Mouse (Mus musculus): ENCODE results near the gene Ap5z1. TPM values are rescaled to one million over a fixed set of nuclear protein-coding genes. Genes with fewer than 3 reads are reported as not detected.

The Ap5z1 gene
- 6.4 and 8.8 TPM in 2 replicates for polyA plus RNA-seq (2015; fragmentation: Nextera tagmentation; extraction: Ambion mirVana)

DNA sequence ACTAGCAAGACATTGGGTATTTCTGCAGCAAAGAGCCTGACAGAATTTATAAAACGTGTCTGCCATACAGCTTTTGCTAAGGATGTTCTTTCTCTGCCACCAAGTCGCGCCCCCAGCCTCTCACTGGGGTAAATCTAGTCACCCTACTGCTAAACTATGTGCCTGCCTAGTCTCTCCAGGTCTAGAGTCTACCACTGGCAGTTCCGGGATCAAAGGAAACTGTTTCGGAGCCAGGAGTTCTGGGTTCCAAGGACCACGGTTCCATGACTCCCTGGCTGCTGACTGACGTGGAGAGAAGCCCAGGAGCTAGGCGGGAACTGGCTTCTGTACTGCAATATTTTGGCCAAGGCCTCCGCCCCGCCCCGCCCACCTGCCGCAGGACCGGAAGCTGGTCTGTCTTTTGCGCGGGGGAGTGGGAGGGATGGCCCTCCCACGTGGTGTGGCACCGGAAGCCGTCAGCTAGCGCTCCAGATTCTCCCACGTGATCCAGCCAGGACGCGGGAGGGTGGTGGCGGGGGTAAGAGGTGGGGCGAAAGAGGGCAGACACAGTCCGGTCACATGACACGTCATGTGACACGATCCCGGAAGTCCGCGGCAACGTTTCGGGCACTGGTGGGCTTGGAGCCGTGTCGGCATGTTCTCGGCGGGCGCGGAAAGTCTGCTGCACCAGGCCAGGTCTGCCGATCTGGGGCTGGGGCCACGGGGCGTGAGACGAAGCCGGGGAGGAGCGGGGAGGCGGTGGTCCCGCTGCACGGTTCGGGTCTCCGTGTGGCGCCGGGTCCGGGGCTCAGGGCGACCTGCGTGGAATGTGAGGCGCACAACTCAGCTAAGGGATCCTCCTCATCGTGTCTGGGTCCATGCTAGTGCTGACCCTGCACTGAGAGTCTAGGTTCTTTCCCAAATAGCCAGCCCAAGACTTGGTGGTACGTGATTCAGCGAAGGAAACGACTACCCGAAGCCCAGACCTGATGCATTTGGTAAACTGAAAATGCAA is at the start of gene Ap5z1:
Gene Ap5z1 (plus strand): TSS at position 484 of the 994 bp plus-strand sequence.
- Histone ChIP-seq H3K9ac (ENCODE audit: low read depth, low read length) (peak within 1 kb of the TSS; percentile 82), H3K36me3 (ENCODE audit: insufficient read depth, low read length) (peaks cover 24% of the 10 kb centered on the region; the same call in 1 of the 2 replicates), H3K9me3 (replicated peaks; ENCODE audit: low read length) (no peaks in the 10 kb centered on the region), H3K27ac (peak within 1 kb of the TSS; percentile 90), H3K4me1 (replicated peaks; ENCODE audit: insufficient read depth, low read length) (0 out of 2 replicates have a peak, but pooled peaks cover 4% of the 10 kb centered on the region), H3K4me2 (ENCODE audit: low read length) (peak within 1 kb of the TSS; percentile 82), H3K4me3 (replicated peaks; ENCODE audit: low read depth, low read length) (peak within 1 kb of the TSS; percentile 86), H3K27me3 (ENCODE audit: insufficient read depth, low read length) (no peaks in the 10 kb centered on the region)
- peak; percentile 87 for ATAC-seq (replicated peaks; ENCODE audit: low FRiP score, low read depth)
- peak; percentile 98 for DNase-seq (ENCODE audit: low spot score)
- WGBS = 2% methylated on average over 59 of the region's 60 CpGs
- TF ChIP-seq CTCF (IDR thresholded peaks at IDR 0.05; ENCODE audit: low read depth) = no peak

DNA sequence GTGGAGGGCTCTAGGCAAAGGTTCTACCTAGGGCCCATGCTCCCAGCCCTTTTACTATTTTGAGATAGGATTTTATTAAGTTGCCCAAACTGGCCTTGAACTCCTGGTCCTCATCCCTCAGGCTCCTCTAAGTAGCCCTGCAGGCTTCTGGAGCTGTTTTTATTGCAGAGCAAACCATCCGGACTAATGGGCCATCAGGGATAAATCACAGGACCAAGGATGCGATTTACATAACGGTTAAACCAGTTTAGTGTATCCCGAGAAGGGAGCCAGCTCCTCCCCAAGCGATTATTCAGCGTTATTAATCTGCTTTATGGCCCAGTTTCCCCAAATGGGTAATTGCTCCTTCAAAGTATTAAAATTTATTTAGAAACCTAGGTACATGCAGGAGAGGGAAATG is 48.3 kb upstream of the Ap5z1 start:
- H3K9ac ChIP-seq (ENCODE audit: low read depth, low read length) = no peak overlapping the region
- no peaks in the 10 kb centered on the region for H3K27me3 ChIP-seq (ENCODE audit: insufficient read depth, low read length)
- 0 out of 2 replicates have a peak, but pooled peaks cover 3% of the 10 kb centered on the region for H3K36me3 ChIP-seq (ENCODE audit: insufficient read depth, low read length)
- TF ChIP-seq CTCF (IDR thresholded peaks at IDR 0.05; ENCODE audit: low read depth) = no peak
- peak overlapping the region; percentile 65; the same call in 1 of the 2 replicates for H3K27ac ChIP-seq
- ATAC-seq (replicated peaks; ENCODE audit: low FRiP score, low read depth) (no peak), DNase-seq (ENCODE audit: low spot score) (no peak)
- WGBS = 23% methylated on average over 6 of the region's 6 CpGs
- no peak overlapping the region for H3K4me3 ChIP-seq (replicated peaks; ENCODE audit: low read depth, low read length)
- no peaks in the 10 kb centered on the region for H3K9me3 ChIP-seq (replicated peaks; ENCODE audit: low read length)
- H3K4me2 ChIP-seq (ENCODE audit: low read length) = no peak overlapping the region
- peaks cover 33% of the 10 kb centered on the region for H3K4me1 ChIP-seq (replicated peaks; ENCODE audit: insufficient read depth, low read length)

DNA sequence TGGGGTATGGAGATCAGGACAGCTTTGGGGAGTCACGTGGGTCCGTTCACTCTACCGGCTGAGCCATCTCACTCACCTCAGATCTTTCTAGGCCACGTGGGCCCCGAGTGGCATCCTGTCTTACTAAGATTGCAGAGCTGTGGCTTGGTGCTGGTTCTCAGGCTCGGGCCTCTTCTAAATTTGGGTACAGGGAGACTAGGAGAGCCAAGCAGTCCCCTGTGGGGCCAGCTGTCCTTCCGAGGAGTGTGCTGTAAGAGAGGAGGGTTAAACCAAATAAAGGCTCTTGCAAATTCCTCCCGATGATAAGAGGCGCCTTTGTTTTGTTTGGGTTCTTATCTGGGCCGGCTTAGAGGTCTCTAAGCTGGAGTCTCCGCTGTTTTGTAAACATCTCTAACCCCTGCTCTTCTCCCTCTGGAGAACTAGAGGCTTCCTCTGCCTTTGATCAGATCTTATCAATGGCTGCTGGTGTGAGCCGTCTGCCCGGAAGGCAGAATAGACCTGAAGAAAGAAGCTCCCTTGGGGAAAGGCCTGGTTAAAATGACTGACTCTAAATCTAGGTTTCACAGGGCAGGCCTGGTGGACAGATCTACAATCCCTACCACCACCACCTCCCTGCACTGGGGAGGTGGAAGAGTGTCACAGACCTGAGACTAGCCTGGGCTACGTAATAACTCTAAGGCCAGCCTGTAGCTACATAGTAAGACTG is 47.5 kb upstream of the Ap5z1 start:
- Histone ChIP-seq H3K4me1 (replicated peaks; ENCODE audit: insufficient read depth, low read length) (peaks cover 33% of the 10 kb centered on the region), H3K27ac (peak overlapping the region; percentile 65), H3K4me3 (replicated peaks; ENCODE audit: low read depth, low read length) (no peak overlapping the region), H3K36me3 (ENCODE audit: insufficient read depth, low read length) (0 out of 2 replicates have a peak, but pooled peaks cover 3% of the 10 kb centered on the region), H3K4me2 (ENCODE audit: low read length) (no peak overlapping the region), H3K9me3 (replicated peaks; ENCODE audit: low read length) (no peaks in the 10 kb centered on the region), H3K9ac (ENCODE audit: low read depth, low read length) (0 out of 2 replicates have a peak overlapping the region, but pooled peaks have one; percentile 9), H3K27me3 (ENCODE audit: insufficient read depth, low read length) (no peaks in the 10 kb centered on the region)
- no peak for TF ChIP-seq CTCF (IDR thresholded peaks at IDR 0.05; ENCODE audit: low read depth)
- ATAC-seq (replicated peaks; ENCODE audit: low FRiP score, low read depth) (no peak), DNase-seq (ENCODE audit: low spot score) (peak; percentile 57)
- 36% methylated on average over 14 of the region's 14 CpGs for WGBS

- H3K36me3 ChIP-seq (ENCODE audit: insufficient read depth, low read length) = 0 out of 2 replicates have a peak, but pooled peaks cover 3% of the 10 kb centered on the region
- H3K4me2 ChIP-seq (ENCODE audit: low read length) = no peak overlapping the region
- 63% methylated on average over 3 of the region's 3 CpGs for WGBS
- H3K27me3 ChIP-seq (ENCODE audit: insufficient read depth, low read length) = no peaks in the 10 kb centered on the region
- H3K9me3 ChIP-seq (replicated peaks; ENCODE audit: low read length) = no peaks in the 10 kb centered on the region
- H3K27ac ChIP-seq = no peak overlapping the region; the same call in 1 of the 2 replicates
- TF ChIP-seq CTCF (IDR thresholded peaks at IDR 0.05; ENCODE audit: low read depth) = no peak
- ATAC-seq (replicated peaks; ENCODE audit: low FRiP score, low read depth) = peak; percentile 45; the same call in 1 of the 2 replicates
- H3K4me3 ChIP-seq (replicated peaks; ENCODE audit: low read depth, low read length) = no peak overlapping the region
- H3K9ac ChIP-seq (ENCODE audit: low read depth, low read length) = no peak overlapping the region
- H3K4me1 ChIP-seq (replicated peaks; ENCODE audit: insufficient read depth, low read length) = peaks cover 33% of the 10 kb centered on the region
- DNase-seq (ENCODE audit: low spot score) = no peak
Measured at GRCm38 (mm10) chr5:142417104-142417503, 46.6 kb upstream of the Ap5z1 start.

- DNase-seq (ENCODE audit: low spot score) = no peak
- no peak for ATAC-seq (replicated peaks; ENCODE audit: low FRiP score, low read depth)
- H3K36me3 ChIP-seq (ENCODE audit: insufficient read depth, low read length) = 0 out of 2 replicates have a peak, but pooled peaks cover 3% of the 10 kb centered on the region
- TF ChIP-seq CTCF (IDR thresholded peaks at IDR 0.05; ENCODE audit: low read depth) = no peak
- 54% methylated on average over 9 of the region's 9 CpGs for WGBS
- no peak overlapping the region for H3K27ac ChIP-seq
- no peak overlapping the region for H3K9ac ChIP-seq (ENCODE audit: low read depth, low read length)
- no peak overlapping the region for H3K4me3 ChIP-seq (replicated peaks; ENCODE audit: low read depth, low read length)
- no peak overlapping the region for H3K4me2 ChIP-seq (ENCODE audit: low read length)
- H3K4me1 ChIP-seq (replicated peaks; ENCODE audit: insufficient read depth, low read length) = peaks cover 28% of the 10 kb centered on the region
- H3K27me3 ChIP-seq (ENCODE audit: insufficient read depth, low read length) = no peaks in the 10 kb centered on the region
- no peaks in the 10 kb centered on the region for H3K9me3 ChIP-seq (replicated peaks; ENCODE audit: low read length)
Measured at GRCm38 (mm10) chr5:142417876-142418275, 45.9 kb upstream of the Ap5z1 start.

DNA sequence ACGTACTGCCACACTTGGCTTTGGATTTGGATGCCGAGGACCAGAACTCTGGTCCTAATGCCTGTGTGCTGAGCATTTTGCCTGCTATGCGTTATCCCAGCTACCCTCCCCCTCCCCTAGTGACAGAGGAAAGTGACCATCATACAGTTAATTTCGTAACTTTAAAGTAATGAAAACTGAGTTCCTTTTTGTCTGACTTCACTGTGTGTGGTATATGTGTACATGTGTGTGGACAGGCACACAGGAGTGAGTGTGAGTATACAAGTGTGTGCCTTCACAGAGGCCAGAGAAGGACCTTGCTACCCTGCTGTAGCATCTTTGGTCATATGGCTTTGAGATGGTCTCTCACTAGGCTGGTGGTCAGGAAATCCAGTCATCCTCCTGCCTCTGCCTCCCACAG is 45.3 kb upstream of the Ap5z1 start:
- H3K4me2 ChIP-seq (ENCODE audit: low read length) = no peak overlapping the region
- H3K9ac ChIP-seq (ENCODE audit: low read depth, low read length) = no peak overlapping the region
- no peak for ATAC-seq (replicated peaks; ENCODE audit: low FRiP score, low read depth)
- DNase-seq (ENCODE audit: low spot score) = no peak
- TF ChIP-seq CTCF (IDR thresholded peaks at IDR 0.05; ENCODE audit: low read depth) = no peak
- H3K4me1 ChIP-seq (replicated peaks; ENCODE audit: insufficient read depth, low read length) = peaks cover 27% of the 10 kb centered on the region
- WGBS = 92% methylated on average over 4 of the region's 4 CpGs
- H3K27me3 ChIP-seq (ENCODE audit: insufficient read depth, low read length) = no peaks in the 10 kb centered on the region
- H3K9me3 ChIP-seq (replicated peaks; ENCODE audit: low read length) = no peaks in the 10 kb centered on the region
- 0 out of 2 replicates have a peak, but pooled peaks cover 3% of the 10 kb centered on the region for H3K36me3 ChIP-seq (ENCODE audit: insufficient read depth, low read length)
- H3K27ac ChIP-seq = no peak overlapping the region
- H3K4me3 ChIP-seq (replicated peaks; ENCODE audit: low read depth, low read length) = no peak overlapping the region
